Mouse (Mus musculus) CH12.LX (cell line): ENCODE data around the gene Trpv3. TPM values are rescaled to one million over a fixed set of nuclear protein-coding genes. Genes with fewer than 3 reads are reported as not detected.

ENCODE experiments used
- DNase-seq: peaks from one replicate; pipeline ENCODE4 v3.0.0-alpha.2; 2013; ENCODE audit errors: extremely low read depth
- H3K27ac ChIP-seq: 2 replicates; pipeline ENCODE4 v1.5.1; 2012; ENCODE audit warnings: low read depth, mild to moderate bottlenecking, control low read depth, moderate library complexity; ENCODE audit not compliant: insufficient read depth
- H3K27me3 ChIP-seq: replicated peaks from 2 replicates; pipeline ENCODE3; 2012; ENCODE audit warnings: inconsistent platforms
- H3K36me3 ChIP-seq, 2 experiments: replicated peaks in 1 of 2; 2 replicates each; pipeline versions ENCODE3 to v1.6.1; 2012; ENCODE audit warnings: inconsistent platforms in 1 of 2, low read length in 1 of 2, mild to moderate bottlenecking in 1 of 2, mixed read lengths in 1 of 2, moderate library complexity in 1 of 2; ENCODE audit not compliant: control insufficient read depth in 1 of 2, insufficient read depth in 1 of 2
- H3K4me1 ChIP-seq, 2 experiments: 2 replicates each; pipeline ENCODE4 v1.6.1; 2012; ENCODE audit warnings: inconsistent platforms in 1 of 2, moderate library complexity in 1 of 2; ENCODE audit not compliant: insufficient read depth in 2 of 2, control insufficient read depth in 1 of 2
- H3K4me2 ChIP-seq: 2 replicates; pipeline ENCODE4 v1.6.1; 2012; ENCODE audit warnings: low read depth, mild to moderate bottlenecking, control low read depth; ENCODE audit not compliant: poor library complexity, insufficient read depth, severe bottlenecking
- H3K4me3 ChIP-seq, 3 experiments: fragments of 150-350 bp in 1 of 3; sonication (generic) in 1 of 3; replicated peaks in 1 of 3; 2 replicates each; pipeline versions ENCODE3 to v1.5.1; 2011 to 2012; ENCODE audit warnings: low read depth in 2 of 3, low read length in 2 of 3, mild to moderate bottlenecking in 2 of 3, moderate library complexity in 2 of 3, control low read depth in 1 of 3, improper control_type of control experiment in 1 of 3, inconsistent platforms in 1 of 3, mixed read lengths in 1 of 3; ENCODE audit not compliant: poor library complexity in 1 of 3
- H3K79me2 ChIP-seq: replicated peaks from 2 replicates; pipeline ENCODE4 v1.6.1; 2012; ENCODE audit warnings: mild to moderate bottlenecking, moderate library complexity; ENCODE audit not compliant: control insufficient read depth, poor library complexity, insufficient read depth, severe bottlenecking; ENCODE audit errors: extremely low read depth
- H3K9ac ChIP-seq: 2 replicates; pipeline ENCODE4 v1.6.1; 2012; ENCODE audit warnings: low read depth, mild to moderate bottlenecking, control low read depth, moderate library complexity; ENCODE audit not compliant: insufficient read depth
- H3K9me3 ChIP-seq: replicated peaks from 2 replicates; pipeline ENCODE3; 2012; ENCODE audit warnings: low read length, inconsistent platforms, mixed read lengths
- BHLHE40 ChIP-seq: IDR thresholded peaks from 2 replicates; pipeline ENCODE4 v1.6.1; 2011; ENCODE audit warnings: mild to moderate bottlenecking, low read depth, low read length, improper control_type of control experiment
- ELF1 ChIP-seq: IDR thresholded peaks from 2 replicates; pipeline ENCODE4 v1.6.1; 2014; ENCODE audit warnings: low read depth, mild to moderate bottlenecking, inconsistent platforms, low read length, improper control_type of control experiment
- JUN ChIP-seq: IDR thresholded peaks from 2 replicates; pipeline ENCODE4 v1.6.1; 2011; ENCODE audit warnings: low read depth, mild to moderate bottlenecking, low read length, improper control_type of control experiment, moderate library complexity; ENCODE audit not compliant: insufficient read depth
- KAT2A ChIP-seq: IDR thresholded peaks from 2 replicates; pipeline ENCODE4 v1.6.1; 2012; ENCODE audit warnings: low read length, improper control_type of control experiment, inconsistent platforms; ENCODE audit not compliant: insufficient replicate concordance
- MAX ChIP-seq: IDR thresholded peaks from 2 replicates; pipeline ENCODE4 v1.6.1; 2011; ENCODE audit warnings: low read length, improper control_type of control experiment
- MXI1 ChIP-seq: IDR thresholded peaks from 2 replicates; pipeline ENCODE4 v1.6.1; 2011; ENCODE audit warnings: mild to moderate bottlenecking, low read depth, low read length, improper control_type of control experiment
- MYC ChIP-seq: IDR thresholded peaks from 2 replicates; pipeline ENCODE4 v1.6.1; 2011; ENCODE audit warnings: low read depth, mild to moderate bottlenecking, improper control_type of control experiment, low read length
- NELFE ChIP-seq: IDR thresholded peaks from 2 replicates; pipeline ENCODE4 v1.6.1; 2011; ENCODE audit warnings: low read depth, low read length, improper control_type of control experiment
- PAX5 ChIP-seq: IDR thresholded peaks from 2 replicates; pipeline ENCODE4 v1.6.1; 2012; ENCODE audit warnings: low read length, inconsistent platforms, mixed read lengths
- POLR2A ChIP-seq: IDR thresholded peaks from 2 replicates; pipeline ENCODE4 v1.6.1; 2011; ENCODE audit warnings: low read depth, mild to moderate bottlenecking, improper control_type of control experiment, low read length
- USF1 ChIP-seq: IDR thresholded peaks from 2 replicates; pipeline ENCODE4 v1.6.1; 2014; ENCODE audit warnings: low read depth, mild to moderate bottlenecking, inconsistent platforms, low read length, improper control_type of control experiment
- USF2 ChIP-seq: conservative IDR thresholded peaks from 2 replicates; pipeline ENCODE4 v1.6.1; 2011; ENCODE audit warnings: low read depth, low read length, improper control_type of control experiment
- ZKSCAN1 ChIP-seq: IDR thresholded peaks from 2 replicates; pipeline ENCODE4 v1.6.1; 2012; ENCODE audit warnings: low read depth, inconsistent platforms, low read length, improper control_type of control experiment, borderline replicate concordance
- dilution Hi-C: fragments of 300-500 bp; cut with MboI; formaldehyde crosslinking; loops from 2 replicates; pipeline ENCODE4 v1.14.3; 2020; ENCODE audit warnings: low sequenced_read_pairs; ENCODE audit not compliant: extremely low pct_unique_long_range_greater_than_20kb, extremely low pct_ligation_motif_present
- in situ Hi-C: fragments of 300-500 bp; cut with MboI; formaldehyde crosslinking; loops from 3 replicates; pipeline ENCODE4 v1.14.3; 2019; ENCODE audit warnings: low sequenced_read_pairs, low pct_ligation_motif_present, low pct_unique_long_range_greater_than_20kb, mixed read lengths
- polyA plus RNA-seq: library from polyadenylated mRNA; unstranded; fragments of >175 nt; gene quantifications from 2 replicates; pipeline ENCODE4 v1.2.1, GENCODE M21; 2012; ENCODE audit warnings: low read depth; ENCODE audit not compliant: insufficient read length
- total RNA-seq, 2 experiments: library from RNA; depleted of rRNA; stranded (reverse); fragments of 300-350 nt in 1 of 2; fragments of >200 nt in 1 of 2; gene quantifications; 2 replicates each; pipeline ENCODE4 v1.2.3; 2012 to 2014

Trpv3 gene
- total and polyA plus RNA-seq, 3 experiments = not detected

GRCm38 (mm10) chr11:73232513-73232912 is 34.7 kb upstream of the Trpv3 start:
- dilution Hi-C loops = no loop called here
- Histone ChIP-seq H3K27ac (no peak overlapping the region), H3K36me3 (no peaks in the 10 kb centered on the region), H3K4me1 (no peaks in the 10 kb centered on the region), H3K4me3 (no peak overlapping the region), H3K4me2 (peak overlapping the region; percentile 4; the same call in 1 of the 2 replicates), H3K79me2 (no peaks in the 10 kb centered on the region), H3K9ac (no peak overlapping the region), H3K27me3 (peaks cover 93% of the 10 kb centered on the region), H3K9me3 (no peaks in the 10 kb centered on the region)
- TF ChIP-seq USF1 (peak; percentile 75), MXI1 (no peak), USF2 (peak; percentile 84), PAX5 (no peak), MAX (0 out of 2 replicates have a peak, but pooled peaks have one; percentile 33), BHLHE40 (0 out of 2 replicates have a peak, but pooled peaks have one; percentile 20)
- DNase-seq = no peak
- in situ Hi-C loops = no loop called here

- in situ Hi-C loops (no loop called here), dilution Hi-C loops (no loop called here)
- H3K27ac ChIP-seq = no peak within 1 kb of the TSS
- H3K27me3 ChIP-seq = peaks cover 95% of the 10 kb centered on the region
- H3K79me2 ChIP-seq = no peaks in the 10 kb centered on the region
- H3K4me1 ChIP-seq = no peaks in the 10 kb centered on the region
- no peak within 1 kb of the TSS for H3K4me3 ChIP-seq
- DNase-seq = no peak
- H3K9ac ChIP-seq = no peak within 1 kb of the TSS
- no peak for TF ChIP-seq ZKSCAN1
- no peak for TF ChIP-seq USF1
- no peak for TF ChIP-seq JUN
- no peak for TF ChIP-seq MYC
- no peak for TF ChIP-seq POLR2A
- TF ChIP-seq ELF1 = no peak
- no peak for TF ChIP-seq NELFE
- no peak for TF ChIP-seq KAT2A
- TF ChIP-seq USF2 = no peak
- H3K4me2 ChIP-seq = no peak within 1 kb of the TSS
- no peaks in the 10 kb centered on the region for H3K9me3 ChIP-seq
- H3K36me3 ChIP-seq = no peaks in the 10 kb centered on the region
Measured at GRCm38 (mm10) chr11:73233992-73234391, 33.2 kb upstream of the Trpv3 start, which contains the start of gene Trpv1. Gene Trpv1 (plus strand): TSS chr11:73234292.
